Mouse (Mus musculus): ENCODE data around the gene Pccb. TPM values are rescaled to one million over a fixed set of nuclear protein-coding genes. Genes with fewer than 3 reads are reported as not detected.

The Pccb gene
- 2.9 TPM for polyA plus RNA-seq (2017; shearing (Covaris generic))

GRCm38 (mm10) chr9:101034448-101035098 lies at the start of gene Pccb:
Gene Pccb (minus strand): TSS chr9:101034898.

DNA sequence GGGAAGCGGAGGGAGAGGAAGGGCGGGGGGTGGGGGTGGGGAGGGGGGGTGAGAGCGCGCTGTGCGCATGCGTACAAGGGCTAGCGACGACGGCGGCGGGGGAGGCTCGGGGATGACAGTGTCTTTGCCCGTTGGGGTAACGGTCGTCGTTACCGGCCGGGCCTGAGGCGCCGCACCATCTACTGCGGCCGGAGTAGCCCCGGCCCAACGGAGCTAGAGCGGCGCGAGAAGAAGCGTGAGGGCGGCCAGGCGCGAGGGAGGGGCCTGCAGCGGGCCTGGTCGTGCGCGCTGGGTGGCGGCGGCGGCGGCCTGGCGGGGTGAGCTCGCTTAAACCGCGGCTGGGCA lies 39.3 kb upstream of the Pccb start, which contains the start of gene Msl2:
Gene Msl2, plus strand, starts transcription at position 115 of the 345 bp plus-strand sequence.

Other genes with a start within 250 kb of the Pccb start
- 67.8 TPM for gene Msl2, start 39.2 kb upstream of the Pccb start, polyA plus RNA-seq (2017; shearing (Covaris generic))
- 5.7 TPM for gene Ppp2r3a, start 216.9 kb upstream of the Pccb start, polyA plus RNA-seq (2017; shearing (Covaris generic))

Data from effector memory CD4-positive, alpha-beta T cell, adult 7 months (primary cell).